Mouse (Mus musculus) heart, postnatal 0 days (tissue): ENCODE measurements around the gene Zbtb42.

Experiments
- CTCF ChIP-seq: IDR thresholded peaks from 2 replicates; pipeline ENCODE4 v1.5.1; 2016; ENCODE audit warnings: antibody characterized with exemption, control low read depth, low read depth
- EP300 ChIP-seq: IDR thresholded peaks from 2 replicates; pipeline ENCODE4 v1.6.1; 2016; ENCODE audit warnings: antibody characterized with exemption, low read depth

DNA sequence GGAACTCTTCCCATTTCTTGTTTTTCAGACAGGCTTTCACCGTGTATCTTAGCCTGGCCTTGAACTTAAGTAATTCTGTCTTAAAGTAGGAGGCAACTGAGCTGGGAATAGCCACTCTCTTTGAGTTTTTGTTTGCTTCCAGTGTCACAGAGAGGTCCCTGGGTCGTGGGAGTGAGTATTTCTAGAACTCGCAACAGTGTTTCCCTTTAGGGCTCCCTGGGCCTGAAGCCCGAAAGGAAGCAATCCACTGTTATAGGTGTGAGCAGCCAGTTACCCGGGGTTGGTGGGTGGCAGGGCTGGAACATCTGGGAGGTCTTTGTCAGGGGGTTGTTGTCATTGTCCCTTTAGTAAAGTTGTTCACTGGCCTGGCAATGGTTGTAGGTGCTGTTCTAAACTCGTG is 32.5 kb upstream of the Zbtb42 start:
- no peak for TF ChIP-seq CTCF
- TF ChIP-seq EP300, result no peak
